Mouse (Mus musculus): ENCODE results near the gene Zfpm1.
A peak's percentile ranks its signal among the peaks of the same experiment; 100 is the strongest.

Zfpm1 gene

GRCm38 (mm10) chr8:122376365-122377231 lies 94.7 kb downstream of the Zfpm1 start, which contains the start of gene Zc3h18:
Gene Zc3h18, plus strand, starts transcription at chr8:122376609.
- peak; percentile 99 for DNase-seq (ENCODE audit: low spot score in 2 of 2)

GRCm38 (mm10) chr8:122383039-122383438 lies 101.1 kb downstream of the Zfpm1 start:
- no peak for DNase-seq (ENCODE audit: low spot score in 2 of 2)

Measured in spleen, postnatal 14 days (tissue).